Mouse (Mus musculus) mesoderm, embryonic 11.5 days (tissue): ENCODE results near the gene Lyplal1.

Source experiments
- DNase-seq: peaks from one replicate; pipeline ENCODE4 v3.0.0-alpha.2; 2012; ENCODE audit warnings: low read depth, low spot score

The Lyplal1 gene

DNA sequence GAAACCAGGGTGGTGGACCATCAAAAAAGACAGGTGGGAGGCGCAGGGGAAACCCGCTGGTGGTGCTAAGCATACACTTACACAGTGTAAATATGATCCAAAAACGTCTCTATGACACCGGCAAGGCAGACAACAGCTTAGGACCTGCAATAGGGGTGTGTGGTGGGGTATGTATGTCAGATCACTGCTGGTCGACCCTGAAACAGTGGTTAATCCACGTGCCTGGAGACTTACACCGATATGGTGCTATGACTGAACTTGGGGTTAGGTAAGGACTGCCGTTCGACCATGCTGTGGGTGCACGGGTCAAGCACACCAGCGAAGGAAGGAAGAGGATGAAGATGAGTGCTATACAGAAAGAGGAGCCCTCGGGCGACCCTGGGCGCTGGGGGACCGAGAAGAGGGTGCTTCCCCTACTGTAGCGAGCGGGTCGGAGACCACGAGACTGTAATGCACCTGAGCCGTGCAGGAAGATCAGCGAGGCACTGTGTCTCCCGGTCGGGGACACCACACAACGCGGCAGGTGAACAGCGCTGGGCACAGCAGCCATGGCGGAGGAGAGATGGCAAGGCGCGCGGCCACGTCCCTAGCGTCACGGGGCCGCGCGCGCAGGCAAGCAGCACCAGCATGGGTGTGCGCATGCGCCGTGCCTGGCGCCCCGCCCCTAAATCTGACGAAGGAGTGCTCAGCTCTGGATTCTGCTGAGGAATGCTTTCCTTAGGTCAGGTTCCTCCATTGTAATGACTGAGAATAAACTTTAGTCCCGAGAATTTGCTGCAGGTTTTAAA lies at the start of gene Lyplal1:
Gene Lyplal1, minus strand, starts transcription at position 610 of the 788 bp plus-strand sequence.
- peak; percentile 94 for DNase-seq

DNA sequence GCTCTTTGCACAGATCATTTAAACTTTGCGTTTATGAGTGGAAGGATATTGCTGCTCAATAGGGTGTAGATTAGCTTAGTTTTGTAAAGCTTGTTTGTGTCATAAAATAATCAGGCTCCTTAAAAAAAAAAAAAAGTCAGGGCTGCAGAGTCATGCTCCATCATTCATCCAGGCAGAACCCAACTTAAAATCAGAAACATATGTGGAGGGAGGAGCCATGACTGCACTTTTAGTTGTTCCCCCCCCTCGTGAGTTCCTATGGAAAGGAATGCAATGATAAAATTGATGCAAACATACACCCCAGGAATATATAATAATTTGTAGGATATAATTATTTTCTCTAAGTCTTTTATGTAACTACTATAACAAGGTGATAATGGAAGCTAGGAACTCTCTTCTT lies 46.5 kb upstream of the Lyplal1 start:
- DNase-seq: no peak

DNA sequence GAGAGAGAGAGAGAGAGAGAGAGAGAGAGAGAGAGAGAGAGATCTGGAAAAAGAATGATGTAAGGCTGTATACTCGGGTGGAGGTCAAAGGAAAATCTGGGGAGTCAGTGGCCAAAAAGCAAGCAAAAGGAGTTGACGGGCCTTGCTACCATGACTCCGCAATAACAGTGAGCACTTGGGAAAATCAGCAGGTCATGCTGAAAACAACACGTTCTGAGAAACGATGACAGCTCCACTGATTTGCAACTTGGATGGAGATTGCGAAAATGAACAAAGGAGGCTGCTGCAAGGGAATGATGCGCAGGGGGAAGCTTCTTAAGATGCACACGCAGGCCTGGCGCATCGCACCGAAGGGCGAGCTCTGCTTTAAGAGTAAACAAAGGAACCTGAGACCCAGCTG lies 46.1 kb upstream of the Lyplal1 start:
- peak; percentile 48 for DNase-seq

DNA sequence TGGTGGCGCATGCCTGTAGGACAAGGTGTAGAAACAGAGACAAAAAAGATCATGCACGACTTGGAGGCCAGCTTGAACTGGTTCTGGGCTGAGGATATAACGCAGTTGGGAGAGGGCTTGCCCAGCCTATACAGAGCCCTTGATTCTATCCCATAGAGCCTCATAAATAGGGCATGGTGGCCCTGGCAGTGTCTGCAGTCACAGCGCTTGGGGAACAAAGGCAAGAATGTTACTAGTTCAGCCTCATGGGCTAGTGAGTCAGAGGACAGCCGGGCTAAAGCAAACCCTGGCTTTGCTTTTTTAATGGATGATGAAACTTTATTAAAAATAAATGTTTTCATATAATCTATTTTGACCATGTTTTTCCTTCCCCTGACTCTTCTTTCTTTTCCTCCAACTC lies 33.3 kb upstream of the Lyplal1 start:
- no peak for DNase-seq

DNA sequence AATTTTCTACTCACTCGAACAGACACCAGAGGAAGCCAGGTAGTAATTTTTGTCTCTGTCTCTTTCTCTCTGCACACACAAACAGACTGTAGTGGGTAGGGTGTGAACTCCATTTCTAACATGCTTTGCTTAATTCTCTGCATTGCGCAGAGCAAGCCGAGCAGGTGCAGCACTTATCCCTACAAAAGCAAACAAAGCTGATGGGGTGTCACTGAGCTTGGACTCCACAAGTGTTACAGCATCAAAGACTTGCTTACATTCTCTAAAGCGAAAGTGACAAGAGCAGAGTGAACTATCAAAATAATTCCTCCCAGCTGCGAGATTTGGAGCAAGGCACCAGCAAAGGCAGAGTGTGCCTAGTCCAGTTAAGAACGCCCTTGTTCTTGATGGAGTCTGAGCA lies 28.3 kb upstream of the Lyplal1 start:
- no peak for DNase-seq

DNA sequence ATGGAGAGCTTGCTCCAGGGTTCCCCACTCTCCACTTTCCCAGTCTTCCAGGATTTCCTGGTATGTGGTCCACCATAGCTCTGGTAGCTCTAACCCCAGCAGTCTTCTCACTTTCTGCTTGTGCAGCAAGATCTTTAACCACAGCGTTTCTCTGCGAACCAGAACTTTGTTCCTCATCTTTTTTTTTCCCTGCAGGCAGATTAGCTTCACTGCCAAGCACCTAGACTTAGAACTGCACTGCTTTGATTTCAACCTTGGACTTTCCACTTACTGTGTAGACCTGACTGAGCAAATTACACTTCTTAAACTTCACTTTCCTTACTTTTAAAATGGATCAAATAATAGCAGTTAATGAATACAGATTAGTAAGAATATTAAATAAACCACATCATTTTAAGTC lies 23.1 kb upstream of the Lyplal1 start:
- no peak for DNase-seq

DNA sequence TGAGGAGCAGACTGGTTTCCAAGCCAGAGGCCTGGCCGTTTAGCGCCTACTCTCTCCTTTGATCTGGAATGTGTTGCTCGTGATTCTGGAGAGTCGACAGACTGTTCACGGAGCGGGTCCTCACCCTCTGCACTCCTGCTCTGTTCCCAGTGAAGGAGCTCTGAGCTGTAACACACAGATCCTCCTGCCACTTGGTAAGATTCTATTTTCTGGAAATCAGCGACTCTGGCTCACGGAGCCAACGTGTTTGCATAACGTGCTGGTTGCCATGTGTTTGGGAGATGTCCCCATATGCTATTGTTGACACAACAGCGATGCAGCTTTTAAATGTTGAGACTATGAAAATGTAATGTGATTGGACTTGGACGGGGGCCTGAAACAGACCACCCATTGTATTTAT lies 20.8 kb upstream of the Lyplal1 start:
- DNase-seq: no peak

DNA sequence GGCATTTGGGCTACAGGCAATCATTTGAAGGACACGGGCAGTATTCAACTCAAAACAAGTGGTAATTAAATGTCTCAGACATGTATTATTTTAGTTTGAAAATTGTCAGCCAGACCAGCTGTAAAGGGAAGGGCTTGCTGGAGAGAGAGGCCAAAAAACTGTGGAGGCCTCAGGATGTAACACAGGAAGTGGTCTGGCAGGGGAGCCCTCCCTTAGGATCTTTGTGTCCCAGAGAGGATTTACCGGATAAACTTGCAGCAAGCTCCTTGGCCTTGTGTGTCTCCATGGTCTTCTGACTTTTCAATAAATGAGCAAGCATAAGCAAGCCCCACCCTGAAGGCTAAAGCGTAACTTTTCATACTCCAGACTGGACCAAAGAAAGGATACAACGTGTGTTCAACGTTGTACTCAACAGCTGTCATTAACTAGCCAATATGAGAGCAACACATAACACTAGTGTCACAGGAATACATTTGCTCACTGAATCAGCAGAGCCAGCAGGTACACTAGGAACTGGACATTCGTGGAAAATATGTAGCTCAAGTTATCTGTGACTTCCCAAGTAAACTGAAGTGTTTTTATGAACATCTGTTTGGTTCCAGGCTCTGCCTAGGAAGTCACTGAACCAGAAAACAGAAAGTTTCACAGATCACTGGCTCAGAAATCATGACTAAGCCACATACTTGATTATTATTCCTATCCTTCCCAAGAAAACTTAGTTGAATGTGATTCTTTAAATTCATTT lies 19.7 kb upstream of the Lyplal1 start:
- DNase-seq: no peak

DNA sequence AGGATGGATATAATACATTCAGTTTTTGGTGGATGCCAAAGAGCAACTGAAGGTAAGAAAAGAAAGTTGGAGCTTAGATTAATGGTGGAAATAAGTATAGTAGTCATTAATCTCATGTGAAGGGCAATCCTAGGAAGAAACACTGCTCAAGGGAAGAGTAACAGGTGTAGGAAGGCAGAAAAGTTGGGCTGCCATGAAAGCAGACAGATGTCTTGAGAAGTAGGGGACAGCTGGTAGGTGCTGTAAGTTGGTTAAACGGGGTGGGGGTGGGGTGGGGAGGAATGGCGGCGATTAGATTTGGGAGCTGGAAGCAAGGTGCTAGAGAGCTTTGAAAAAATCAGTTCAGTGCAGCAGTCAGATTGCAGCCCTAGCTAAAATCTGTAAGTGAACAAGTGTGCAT lies 14.4 kb upstream of the Lyplal1 start:
- DNase-seq: no peak

DNA sequence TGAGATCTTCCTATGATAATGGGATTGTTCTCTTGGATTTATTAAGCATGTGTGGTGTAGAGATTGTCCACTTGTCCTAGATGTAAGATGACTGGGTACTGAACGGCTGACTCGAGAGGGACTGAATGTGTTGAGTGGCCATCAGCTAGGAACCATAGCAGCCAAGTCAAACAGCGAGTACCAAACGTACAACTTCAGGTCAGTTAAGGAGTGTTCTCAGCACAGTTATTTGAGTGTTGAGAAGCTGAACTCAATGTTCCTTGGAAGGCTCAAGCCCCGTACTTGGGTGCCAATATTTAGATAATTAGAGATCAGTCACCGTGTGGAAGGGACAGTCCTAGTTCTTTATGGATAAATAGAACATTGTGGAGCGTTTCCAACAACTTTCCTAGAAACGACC lies 11.8 kb upstream of the Lyplal1 start:
- DNase-seq: no peak

DNA sequence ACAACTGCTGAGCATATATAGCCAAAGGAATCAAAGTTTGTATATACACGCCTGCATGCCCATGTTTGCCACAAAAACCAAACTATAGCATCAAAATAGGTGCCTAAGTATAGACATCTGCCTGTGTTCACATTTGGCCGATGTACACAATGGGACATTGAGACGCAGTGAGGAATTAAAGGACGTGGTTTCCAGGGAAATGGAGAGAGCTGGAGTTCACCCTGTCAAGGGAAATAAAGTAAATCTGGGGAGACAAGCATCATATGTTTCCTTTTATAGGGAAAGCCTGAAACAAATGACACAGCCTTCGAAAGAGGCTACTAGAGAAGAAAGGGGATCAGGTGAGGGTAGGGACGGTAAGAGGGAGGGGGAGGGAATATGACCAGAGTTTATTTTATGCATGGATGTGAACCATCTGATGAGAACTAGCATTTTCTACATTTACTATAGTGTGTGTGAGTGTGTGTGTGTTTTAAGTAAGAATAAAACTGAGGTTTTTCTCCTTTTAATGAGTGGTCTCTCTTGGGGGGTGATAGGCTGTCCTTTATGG lies 9.3 kb upstream of the Lyplal1 start:
- no peak for DNase-seq

DNA sequence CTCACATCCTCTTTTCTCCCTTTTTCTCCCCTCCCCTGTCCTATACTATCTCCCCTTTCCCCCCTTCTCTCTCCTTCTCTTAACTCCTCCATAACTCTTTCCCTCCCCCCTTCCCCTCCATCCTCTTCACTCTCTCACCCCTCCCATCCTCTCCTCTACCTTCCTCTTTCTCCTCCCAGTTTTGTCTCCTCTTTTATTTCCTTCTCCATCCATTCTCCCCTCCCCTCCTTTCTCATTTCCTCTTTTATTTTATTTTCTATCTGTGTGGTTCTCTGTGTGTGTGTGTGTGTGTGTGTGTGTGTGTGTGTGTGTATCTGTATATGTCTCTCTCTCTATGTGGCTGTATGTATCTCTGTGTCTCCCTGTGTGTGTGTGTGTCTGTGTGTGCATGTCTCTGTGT lies 6.6 kb upstream of the Lyplal1 start:
- DNase-seq: no peak

DNA sequence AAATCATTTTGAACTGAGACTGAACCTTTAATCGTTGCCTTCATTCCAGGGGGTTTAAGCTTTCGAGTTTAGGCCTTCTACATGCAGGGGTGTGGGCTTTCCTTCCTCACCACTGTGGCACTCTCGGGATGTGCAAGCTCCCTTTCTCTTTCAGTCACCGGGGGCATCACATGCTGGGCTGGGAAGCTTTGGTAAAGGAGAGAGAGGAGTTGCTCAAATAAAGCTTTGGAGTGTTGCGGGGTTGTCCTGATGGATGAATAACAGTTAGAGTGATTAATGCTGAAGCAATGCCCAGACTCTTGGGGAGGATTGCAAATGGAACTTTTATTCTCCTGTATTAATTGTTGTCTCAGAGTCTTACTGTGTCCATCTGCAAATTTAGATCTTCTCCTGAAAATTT lies 2.7 kb upstream of the Lyplal1 start:
- DNase-seq: no peak

DNA sequence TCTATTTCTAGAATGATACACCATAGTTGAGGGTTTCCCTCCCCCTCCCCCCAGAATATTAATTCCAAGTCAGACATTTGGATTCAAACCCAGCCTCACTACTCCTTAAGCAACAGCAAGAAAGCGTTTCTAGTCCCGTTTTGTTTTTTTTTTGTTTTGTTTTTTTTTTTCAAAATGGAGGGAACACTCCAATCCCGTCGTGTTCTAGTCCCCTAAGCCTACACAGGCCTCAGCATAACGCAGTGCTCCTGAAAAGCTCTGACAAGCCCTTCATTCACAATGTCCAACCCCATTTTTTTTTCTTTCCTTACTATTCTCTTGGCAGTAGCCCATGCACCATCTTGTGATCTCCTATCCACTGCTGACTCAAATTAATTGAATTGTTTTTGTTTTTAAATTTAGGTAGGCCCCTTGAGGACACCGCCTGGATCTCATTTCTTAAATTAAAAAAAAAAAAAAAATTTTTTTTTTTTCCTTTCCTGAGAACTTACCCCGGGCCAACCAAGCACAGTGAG lies 967 bp downstream of the Lyplal1 start:
- DNase-seq: no peak

DNA sequence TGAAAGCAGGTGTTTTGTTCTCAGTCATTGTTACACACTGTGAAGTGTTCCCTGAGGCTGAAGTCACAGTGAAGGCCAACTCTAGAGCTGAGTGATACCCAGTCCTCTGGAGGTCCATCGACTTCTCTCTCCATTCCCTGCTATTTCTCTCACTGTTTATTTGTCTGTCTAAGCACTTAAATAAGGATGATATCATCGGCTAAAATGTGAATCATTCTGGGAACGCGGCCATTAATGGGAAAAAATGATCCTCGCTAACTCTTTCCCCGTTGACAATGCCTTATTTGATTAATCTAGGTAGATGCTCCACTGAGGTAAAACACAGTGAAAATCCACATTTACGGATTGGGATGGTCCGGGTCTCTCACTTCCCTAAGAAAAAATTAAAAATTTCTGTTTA lies 14.8 kb downstream of the Lyplal1 start:
- DNase-seq: no peak

DNA sequence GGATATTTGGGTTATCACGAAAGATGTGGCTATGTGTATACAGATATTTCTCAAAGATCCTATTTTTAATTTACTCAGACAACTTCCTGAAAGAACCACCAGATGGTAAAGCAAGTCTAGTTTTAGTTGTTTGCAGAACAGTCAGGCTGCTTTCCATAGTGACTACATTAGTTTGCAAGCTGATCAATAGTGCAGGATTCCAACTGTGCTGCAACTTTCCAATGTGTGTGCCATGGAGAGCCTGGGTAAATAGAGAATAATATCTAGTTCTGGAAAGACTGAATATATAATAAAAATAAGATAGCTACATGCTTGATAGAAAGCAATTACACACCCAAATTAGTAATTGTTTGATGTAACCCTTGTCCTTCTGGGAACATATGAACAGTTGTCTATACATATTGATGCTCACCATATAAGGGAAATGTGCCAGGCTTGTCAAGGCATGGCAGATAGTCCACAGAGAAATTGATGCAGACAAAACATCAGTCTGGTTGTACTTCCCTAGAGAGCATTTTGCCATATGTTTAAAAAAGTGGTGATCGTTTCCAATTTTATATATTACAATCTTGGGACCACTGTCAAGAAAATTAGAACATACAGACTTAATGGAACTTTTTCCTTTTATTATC lies 50.7 kb downstream of the Lyplal1 start:
- no peak for DNase-seq

DNA sequence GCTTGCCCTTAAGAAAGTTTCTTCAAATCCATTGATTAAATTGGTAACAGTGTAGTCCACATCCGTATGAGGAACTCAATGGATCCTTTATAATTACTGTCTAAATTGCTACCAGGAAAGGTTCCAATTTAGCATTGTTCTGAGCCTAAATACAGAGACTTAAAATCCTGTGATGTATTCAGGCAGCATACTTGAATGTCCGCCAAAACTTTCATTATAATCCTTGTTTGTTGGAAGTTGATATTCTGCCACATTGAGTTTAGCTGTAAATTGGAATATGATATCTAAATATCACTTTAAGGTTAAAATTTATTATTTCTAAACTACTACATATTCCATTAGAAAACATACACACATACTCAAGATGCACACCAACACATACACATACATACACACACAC lies 57.1 kb downstream of the Lyplal1 start:
- DNase-seq: no peak

DNA sequence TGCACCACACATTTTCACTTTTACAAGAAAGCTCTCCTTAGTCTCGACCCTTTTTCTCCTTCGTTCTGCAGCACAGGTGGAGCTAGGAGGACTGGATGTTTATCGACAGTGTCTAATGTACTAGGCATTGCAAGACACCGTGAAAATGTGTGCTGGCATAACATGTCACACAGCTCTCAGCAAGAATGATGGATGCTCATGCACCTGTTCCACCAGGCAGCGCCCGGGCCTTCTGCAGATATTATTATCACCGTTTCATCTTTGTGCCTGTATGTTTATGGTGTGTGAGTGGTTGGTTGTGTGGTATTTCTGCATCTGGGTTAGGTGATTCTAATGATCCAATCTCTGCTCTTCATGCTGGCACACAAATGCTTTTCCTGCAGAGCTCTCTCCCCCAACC lies 62.9 kb downstream of the Lyplal1 start:
- peak; percentile 38 for DNase-seq

DNA sequence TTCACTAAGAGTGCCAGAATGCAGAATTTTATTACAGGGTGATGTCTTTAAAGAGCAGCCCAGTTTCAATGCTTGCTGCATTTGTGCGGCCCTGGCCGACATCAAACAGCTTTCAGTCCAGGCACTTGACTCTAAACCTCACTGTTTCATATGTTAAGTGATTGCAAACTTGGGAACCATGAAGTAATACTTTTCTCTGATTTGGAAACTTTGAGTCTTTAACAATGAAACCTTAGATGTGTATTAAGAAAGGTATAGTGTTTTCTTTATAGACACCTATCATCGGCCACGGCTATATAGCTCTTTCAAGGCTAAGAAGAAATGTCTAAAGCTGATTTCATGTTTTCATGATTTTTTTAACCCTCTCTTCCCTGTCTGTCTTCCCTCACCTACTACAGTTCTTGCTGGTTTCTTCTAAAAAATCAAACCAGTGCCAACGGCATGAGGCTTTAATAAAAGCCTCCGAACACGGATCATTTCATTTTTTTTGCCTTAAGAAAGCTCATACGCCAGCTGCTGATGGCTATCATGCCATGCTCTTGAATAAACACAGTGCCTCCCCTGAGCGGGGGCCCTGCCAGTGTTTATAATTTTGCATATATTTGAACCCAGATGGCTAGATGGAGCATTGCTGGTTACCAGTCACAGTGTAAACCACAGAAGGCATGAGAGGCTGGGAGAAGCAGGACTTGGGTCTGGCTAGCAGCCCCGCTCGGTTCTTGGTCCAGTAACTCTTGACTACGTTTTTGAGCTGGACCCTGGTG lies 63.6 kb downstream of the Lyplal1 start:
- no peak for DNase-seq

DNA sequence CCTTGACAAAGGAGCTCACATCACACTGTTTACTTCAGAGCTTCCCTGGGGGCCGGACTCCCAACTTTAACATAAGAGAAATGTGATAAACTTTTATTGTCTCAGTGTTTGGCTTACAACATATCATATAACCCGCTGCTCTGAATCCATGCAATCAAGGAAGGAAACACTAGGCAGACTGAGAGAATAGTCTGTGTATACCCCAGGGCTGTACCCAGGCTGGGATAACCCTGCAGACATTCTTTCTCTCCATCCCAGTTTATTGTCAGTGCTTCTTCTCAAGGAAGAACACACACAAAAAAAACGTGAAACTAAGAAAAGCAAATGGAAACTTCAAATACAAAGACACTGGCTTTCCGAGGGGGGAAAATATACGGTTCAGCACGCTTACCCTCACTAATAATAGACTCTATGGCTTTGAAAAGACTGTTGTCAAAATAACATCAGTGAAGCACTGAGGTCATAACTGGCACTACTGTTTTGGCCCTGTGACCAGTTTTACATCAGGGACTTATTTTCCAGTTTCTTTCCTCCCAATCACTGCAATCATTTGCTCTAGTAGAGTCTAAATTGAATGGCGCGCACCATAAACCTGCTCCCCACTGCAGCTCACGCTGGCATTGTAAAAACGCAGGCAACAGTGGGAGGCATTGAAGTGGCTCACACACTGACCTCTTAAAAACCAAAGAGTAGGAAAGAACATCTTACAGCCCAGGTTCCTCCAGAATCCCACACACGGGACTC lies 73.2 kb downstream of the Lyplal1 start:
- DNase-seq: no peak

DNA sequence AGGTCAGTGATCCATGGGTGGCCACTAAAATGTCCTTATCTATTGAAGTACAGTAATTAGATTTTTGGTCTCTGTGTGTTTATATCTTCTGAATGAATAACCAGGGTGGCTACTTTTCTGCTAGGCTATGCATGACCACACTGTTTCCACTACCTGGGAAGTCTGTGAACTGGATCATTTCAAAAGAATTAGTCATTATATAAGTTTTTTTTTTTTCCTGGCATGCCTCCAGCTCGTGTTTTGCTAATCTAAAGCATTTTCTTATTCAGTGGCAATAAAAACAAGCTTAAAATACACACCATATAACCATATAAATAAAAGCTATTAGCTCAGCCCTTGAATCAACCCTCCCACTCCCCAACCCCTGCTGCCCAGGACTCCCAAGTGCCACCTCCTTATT lies 75.3 kb downstream of the Lyplal1 start:
- no peak for DNase-seq
